Mouse (Mus musculus): ENCODE measurements around the gene Sv2b. TPM values are rescaled to one million over a fixed set of nuclear protein-coding genes. Genes with fewer than 3 reads are reported as not detected.

Gene Sv2b
- total RNA-seq, 2 experiments from 2014 or later, result 289 to 309 TPM

DNA sequence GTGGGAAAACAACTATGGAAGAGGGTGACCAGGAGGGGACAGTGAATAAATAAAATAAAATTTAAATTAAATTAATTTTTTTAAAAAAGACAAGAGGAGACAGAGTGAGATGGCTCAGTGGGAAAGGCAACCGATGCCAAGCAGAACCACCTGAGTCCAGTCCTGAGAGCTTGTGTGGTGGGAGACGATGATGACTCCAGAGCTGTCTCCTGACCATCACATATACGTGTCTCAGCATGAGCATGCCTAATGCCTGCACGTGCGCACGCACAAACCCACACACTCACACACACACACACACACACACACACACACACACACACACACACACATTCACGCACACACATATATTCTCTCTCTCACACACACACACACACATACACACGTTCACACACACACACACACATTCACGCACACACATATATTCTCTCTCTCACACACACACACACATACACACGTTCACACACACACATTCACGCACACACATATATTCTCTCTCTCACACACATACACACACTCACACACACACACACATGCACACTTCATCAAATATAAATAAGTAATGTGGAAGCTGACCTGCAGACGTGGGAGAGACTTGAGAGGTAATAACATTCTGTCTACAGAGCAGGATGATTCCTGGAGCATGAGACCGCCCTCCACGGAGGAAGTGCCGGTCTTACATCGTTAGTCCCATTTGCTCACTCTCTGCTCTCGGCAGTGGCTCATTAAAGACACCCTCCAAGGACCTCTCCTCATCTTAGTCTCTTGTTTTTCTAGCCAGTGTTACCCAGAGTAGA, 206.3 kb downstream of the Sv2b start:
- DNase-seq (ENCODE audit: low spot score in 2 of 2), result no peak
- no peak for TF ChIP-seq CTCF (conservative IDR thresholded peaks at IDR 0.05)
- Histone ChIP-seq H3K4me3 (no peak overlapping the region), H3K27ac (no peak overlapping the region)

DNA sequence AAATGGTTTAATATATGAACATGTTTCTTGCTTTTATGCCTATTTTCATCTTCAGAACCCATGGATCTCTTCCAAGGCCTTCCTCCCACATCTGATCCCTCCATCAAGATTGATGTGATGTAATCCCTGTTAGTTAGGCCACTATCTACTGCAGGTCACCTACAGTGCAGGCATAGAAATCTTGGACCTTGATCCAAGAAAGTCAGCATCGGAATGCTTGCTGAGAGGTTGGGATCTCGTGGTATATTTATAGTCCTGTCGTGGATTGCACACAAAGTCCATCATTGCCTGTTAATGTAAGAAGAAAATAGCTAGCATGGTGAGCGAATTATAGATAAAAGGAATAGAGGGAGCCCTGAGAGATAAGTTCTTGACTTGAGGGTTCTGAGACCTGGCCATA, 223.6 kb downstream of the Sv2b start:
- no peak for DNase-seq (ENCODE audit: low spot score in 2 of 2)
- H3K4me3 ChIP-seq, result no peak overlapping the region
- no peak for TF ChIP-seq CTCF (conservative IDR thresholded peaks at IDR 0.05)
- no peak overlapping the region for H3K27ac ChIP-seq

DNA sequence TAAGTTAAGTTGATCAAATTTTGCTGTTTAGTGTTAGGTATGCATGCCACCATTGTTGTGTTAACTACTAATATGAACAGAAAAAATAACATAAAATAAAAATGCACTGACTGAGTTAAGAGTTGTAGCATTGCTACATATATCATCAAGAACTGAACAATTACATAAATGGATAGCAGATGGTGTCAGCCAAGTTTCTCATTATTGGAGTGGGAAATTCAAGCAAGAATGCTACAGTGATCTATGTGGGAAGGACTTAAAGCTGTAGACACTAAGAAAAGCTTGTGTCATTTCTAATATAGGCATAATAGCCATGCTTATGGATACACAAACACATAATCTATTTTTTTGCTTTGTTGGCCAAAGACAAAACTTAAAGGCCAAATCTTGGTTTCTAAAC, 228.9 kb downstream of the Sv2b start:
- Histone ChIP-seq H3K4me3 (no peak overlapping the region), H3K27ac (no peak overlapping the region)
- no peak for TF ChIP-seq CTCF (conservative IDR thresholded peaks at IDR 0.05)
- DNase-seq (ENCODE audit: low spot score in 2 of 2), result no peak

DNA sequence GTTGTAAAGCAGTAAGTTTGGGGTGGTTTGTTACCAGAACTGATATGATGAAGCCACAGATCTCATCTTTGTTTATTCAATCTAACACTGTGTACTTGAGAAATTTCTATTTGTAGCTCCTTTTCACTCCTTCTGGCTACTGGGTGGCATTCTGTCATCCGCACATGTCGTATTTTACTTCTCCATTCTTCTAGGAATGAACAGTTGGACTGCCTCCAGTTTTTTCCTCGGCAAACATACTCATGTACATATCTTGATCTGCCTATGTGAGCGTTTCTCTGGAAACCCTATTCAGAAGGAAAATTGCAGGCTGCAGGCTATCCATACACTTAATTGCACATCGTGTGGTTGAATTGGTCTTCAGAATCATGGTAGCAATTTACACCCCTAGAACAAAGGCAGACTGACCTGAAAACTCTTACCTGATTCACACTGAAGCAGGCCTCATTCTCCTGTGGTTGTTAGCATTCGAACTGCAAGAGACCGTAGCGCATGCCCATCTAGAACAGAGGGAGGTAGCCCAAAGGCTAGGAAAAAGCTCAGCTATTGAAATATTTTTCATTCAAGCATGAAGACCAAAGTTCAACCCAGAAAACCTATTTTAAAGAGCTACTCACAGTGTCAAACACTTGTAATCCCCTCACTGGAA, 231.4 kb downstream of the Sv2b start:
- Histone ChIP-seq H3K4me3 (no peak overlapping the region), H3K27ac (no peak overlapping the region)
- TF ChIP-seq CTCF (conservative IDR thresholded peaks at IDR 0.05), result no peak
- DNase-seq (ENCODE audit: low spot score in 2 of 2), result peak; percentile 51 to 63

Other genes starting within 250 kb of the Sv2b start
- gene Akap13, start 146.3 kb upstream of the Sv2b start, total RNA-seq (2021), result 10 to 100 TPM; 66.5 to 73.6 TPM